Mouse (Mus musculus): ENCODE data around the gene Nol6. TPM values are rescaled to one million over a fixed set of nuclear protein-coding genes. Genes with fewer than 3 reads are reported as not detected.

The Nol6 gene
- 60.6 to 66.7 TPM (median 63.1 TPM) in 4 replicates for total RNA-seq (2023)

GRCm38 (mm10) chr4:41124180-41124951, at the start of gene Nol6:
Gene Nol6 (minus strand): TSS chr4:41124455.

GRCm38 (mm10) chr4:41135711-41136453, 11.6 kb upstream of the Nol6 start, which contains the start of gene Ube2r2:
Gene Ube2r2 (plus strand): TSS chr4:41135743.

GRCm38 (mm10) chr4:41097871-41098576, 26.2 kb downstream of the Nol6 start, which contains the start of gene Aqp3:
Gene Aqp3 (minus strand): TSS chr4:41098183.

Other genes with a start within 250 kb of the Nol6 start
- gene Spink4, start 204.4 kb downstream of the Nol6 start, total RNA-seq (2023): not detected in 4 replicates
- gene Bag1, start 176.2 kb downstream of the Nol6 start, total RNA-seq (2023): 66.0 to 76.4 TPM (median 72.0 TPM) in 4 replicates
- gene Chmp5, start 176.0 kb downstream of the Nol6 start, total RNA-seq (2023): 37.5 to 40.9 TPM (median 38.4 TPM) in 4 replicates
- 87.1 to 97.3 TPM (median 95.8 TPM) in 4 replicates for gene Nfx1, start 153.5 kb downstream of the Nol6 start, total RNA-seq (2023)
- gene Aqp7, start 76.3 kb downstream of the Nol6 start, total RNA-seq (2023): not detected in 4 replicates
- 0.41 to 1.8 TPM (median 1.6 TPM) in 3 of 4 replicates, not detected in the other for gene Aqp3, start 26.3 kb downstream of the Nol6 start, total RNA-seq (2023)
- 77.3 to 95.7 TPM (median 92.0 TPM) in 4 replicates for gene Ube2r2, start 11.3 kb upstream of the Nol6 start, total RNA-seq (2023)
- gene Ubap2, start 150.7 kb upstream of the Nol6 start, total RNA-seq (2023): 57.5 to 67.9 TPM (median 66.7 TPM) in 4 replicates
- 37.5 to 42.2 TPM (median 39.2 TPM) in 4 replicates for gene Dcaf12, start 190.4 kb upstream of the Nol6 start, total RNA-seq (2023)
- gene Ubap1, start 224.5 kb upstream of the Nol6 start, total RNA-seq (2023): 46.5 to 52.3 TPM (median 48.7 TPM) in 4 replicates